Mouse (Mus musculus) cerebellum, postnatal 14 days (tissue): ENCODE measurements around the gene Fnip2.
"Not testable (repeated sequence)": the region's sequence is repeated elsewhere in the genome, so short reads cannot be mapped to it uniquely, and the experiment has no call there.

Experiments
- DNase-seq, 2 experiments: peaks; one replicate each; pipeline ENCODE4 v3.0.0; 2021; ENCODE audit warnings: mixed read lengths in 2 of 2

Fnip2 gene

DNA sequence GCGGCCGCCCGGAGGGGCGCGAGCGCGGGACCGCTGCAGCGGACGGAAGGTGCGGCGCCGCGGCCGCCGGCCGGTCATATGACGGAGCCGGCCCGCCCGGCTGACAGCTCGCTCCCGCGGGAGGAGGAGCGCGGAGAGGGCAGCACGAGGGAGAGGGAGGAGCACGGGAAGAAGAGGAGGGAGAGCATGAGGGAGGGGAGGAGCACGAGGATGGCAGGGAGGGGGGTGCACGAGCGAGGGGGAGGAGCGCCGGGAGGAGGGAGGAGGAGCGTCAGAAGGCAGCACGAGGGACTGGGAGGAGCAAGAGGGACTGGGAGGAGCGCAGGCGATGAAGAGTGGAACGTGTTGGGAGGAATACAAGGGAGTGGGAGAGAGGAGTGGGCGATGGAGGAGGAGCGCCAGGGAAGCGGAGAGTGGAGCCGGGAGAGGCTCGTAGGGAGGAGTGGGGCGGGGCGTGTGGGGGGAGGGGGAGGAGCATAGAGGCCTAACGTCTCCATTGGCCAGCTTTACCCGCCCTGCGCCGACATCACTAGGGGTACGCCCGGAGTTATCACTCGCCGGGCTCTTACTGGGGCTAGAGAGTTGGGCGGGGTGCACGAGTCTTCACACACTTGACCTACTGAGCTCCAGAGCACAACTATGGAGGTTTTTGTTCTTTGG, at the start of gene Fnip2:
TSS of gene Fnip2 (minus strand) at position 94 of the 660 bp plus-strand sequence.
- peak; percentile 91 for DNase-seq

DNA sequence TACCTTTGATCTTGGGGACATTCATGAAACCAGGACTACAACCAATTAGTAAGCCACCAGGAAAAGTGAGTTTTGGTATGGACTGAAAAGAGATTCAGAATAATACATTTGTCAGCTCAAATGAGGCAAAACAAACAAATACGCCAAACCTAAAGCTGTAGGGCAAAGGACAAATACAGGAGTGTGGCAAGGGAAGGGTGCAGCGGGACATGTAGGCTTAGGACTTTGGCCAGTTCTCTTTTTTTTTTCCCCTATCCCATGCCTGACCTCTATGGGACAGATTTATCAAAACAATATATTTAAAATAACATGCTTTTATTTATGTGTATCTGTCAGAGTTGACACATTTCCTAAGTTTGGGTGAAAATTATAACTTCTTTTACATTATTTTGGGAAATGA, 42.3 kb upstream of the Fnip2 start:
- DNase-seq = no peak

DNA sequence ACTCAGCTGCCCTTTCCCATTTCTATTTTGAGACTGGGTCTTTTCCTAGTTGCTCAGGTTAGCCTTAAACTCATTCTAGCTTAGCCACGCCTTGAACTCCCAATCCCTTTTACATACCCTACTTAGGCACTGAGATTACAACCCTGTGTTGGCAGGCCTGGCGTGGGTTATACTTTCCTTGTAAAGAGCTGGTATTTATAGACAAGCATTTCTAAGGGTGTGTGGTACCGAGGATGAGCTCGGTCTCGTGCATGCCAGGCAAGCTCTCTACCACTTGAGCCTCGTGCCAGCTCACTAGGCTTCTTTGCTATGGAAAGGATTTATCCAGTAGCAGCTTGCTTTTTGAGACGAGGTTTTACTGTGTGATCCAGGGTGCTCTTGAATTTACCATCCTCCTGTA, 27.9 kb upstream of the Fnip2 start:
- DNase-seq = no peak

DNA sequence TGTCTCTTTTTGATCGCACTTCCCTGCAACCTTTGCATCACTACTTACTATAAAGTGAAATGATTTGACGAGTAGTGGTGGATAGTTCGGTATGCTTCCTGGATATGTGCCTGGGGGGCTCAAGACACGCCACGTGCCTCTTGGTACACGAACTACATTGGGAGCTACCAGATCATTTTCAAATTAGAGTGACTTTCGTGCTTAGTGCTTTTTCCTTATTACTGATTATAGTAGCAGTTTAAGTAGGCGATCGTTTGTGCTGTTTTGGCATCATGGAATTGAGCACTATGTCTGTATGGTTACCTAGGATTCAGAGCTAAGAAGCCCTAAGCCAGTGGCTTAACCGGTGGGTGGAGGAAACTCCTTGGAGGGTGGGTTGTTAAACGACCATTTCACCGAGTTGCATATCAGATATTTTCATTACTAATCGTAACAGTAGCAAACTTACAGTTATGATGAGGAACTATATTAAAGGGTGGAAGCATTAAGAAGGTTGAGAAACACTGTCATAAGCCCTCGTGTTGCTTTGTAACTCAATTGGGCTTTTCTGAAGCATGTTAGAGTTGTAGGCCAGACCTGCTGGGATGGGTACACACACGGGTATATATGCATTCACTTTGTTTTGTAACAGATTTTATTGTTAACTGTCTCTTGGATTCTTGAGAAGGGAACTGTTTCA, 24.3 kb upstream of the Fnip2 start:
- no peak for DNase-seq

GRCm38 (mm10) chr3:79590863-79591792, 23.5 kb upstream of the Fnip2 start, which contains the start of gene Ppid:
TSS of gene Ppid (plus strand) at chr3:79591342.
- peak; percentile 83 to 85 for DNase-seq

- no peak for DNase-seq
Measured at GRCm38 (mm10) chr3:79589671-79590070, 22.1 kb upstream of the Fnip2 start.

DNA sequence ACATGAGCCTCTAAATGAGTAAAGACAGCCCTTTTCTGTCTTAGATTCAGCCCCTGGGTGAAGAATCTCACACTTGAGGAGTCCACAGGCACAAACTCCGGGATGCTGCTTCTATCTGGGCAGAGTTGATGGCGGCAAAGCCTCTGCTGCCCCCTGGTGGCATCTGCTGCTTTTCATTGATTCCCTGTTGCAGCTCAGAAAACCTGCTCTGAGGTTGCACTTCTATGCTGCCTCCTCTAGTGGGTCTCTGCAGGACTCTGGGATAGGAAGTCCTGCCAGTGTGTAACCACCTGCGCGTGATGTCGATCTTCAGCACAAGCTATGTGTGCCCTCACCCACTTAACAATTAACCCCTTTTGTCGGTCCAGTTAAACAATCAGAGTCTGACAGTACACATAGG, 19.2 kb upstream of the Fnip2 start:
- DNase-seq = peak; percentile 95 to 96

DNA sequence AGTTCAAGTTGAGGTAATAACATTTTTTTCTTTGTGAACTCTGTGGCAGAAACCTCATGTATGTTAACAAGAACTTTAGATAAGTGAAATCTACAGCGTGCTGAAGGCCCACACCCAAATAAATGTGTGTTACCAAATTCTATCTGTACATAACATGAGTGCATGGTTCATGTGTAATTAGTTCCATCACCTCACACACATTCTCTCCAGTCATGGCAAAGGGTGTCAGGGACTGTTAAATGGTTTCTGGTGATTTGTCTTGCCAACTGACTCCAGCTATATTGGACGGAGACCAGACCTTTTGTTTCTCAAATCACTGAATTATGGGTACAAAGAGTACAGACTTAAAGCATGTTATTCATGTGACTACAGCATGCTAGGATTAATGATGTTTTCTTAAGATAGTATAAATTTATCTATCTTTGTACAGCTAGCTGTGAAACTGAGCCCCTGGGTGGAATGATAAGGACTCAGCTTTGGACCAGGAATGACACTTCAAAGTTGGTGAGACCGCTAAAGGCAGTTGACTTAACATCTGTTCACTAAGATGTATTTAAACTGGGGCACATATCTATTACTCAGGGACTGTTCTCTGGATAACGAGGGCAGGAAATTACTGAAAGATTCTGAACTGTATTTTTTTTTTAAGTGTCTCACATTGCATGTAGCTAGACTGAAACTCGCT, 12.4 kb upstream of the Fnip2 start:
- DNase-seq = no peak

DNA sequence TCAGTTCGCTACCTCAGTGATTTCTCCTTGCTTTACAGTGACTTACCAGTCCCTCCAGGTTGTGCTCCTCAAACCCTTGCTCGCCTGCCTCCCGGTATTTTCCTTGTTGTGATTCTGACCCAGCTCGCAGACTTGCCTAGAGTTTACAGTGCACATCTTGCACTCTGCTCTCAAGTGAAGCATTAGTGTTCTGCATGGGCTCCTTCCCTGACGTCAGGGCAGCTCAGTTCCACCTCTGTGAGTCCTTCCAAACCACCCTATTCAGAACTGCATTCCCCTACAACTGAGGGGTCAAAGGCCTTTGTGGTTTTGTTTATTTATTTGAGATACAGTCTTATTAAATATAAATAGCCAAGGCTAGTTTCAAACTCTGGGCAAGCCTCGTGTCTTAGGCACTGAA, 10.6 kb upstream of the Fnip2 start:
- no peak for DNase-seq

DNA sequence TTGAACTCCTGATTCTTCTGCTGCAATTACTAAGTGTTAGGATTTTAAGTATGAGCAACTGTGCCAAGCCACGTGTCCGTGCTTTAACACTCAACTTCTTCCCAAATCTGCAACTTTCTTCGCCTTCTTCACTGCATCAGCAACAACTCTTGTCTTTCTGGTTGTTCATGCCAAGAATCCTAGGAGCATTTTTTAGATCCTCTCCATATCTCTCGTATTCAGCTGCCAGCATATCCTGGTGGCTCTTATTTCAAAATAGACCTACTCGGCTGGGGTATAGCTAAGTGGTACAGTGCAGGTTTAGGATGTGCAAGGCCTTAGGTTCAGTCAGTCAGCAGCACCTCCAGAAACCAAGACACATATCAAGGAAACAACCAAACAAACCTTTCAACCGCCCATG, 10.0 kb upstream of the Fnip2 start:
- DNase-seq = no peak

- no peak for DNase-seq
Measured at GRCm38 (mm10) chr3:79576865-79577264, 9.3 kb upstream of the Fnip2 start.

DNA sequence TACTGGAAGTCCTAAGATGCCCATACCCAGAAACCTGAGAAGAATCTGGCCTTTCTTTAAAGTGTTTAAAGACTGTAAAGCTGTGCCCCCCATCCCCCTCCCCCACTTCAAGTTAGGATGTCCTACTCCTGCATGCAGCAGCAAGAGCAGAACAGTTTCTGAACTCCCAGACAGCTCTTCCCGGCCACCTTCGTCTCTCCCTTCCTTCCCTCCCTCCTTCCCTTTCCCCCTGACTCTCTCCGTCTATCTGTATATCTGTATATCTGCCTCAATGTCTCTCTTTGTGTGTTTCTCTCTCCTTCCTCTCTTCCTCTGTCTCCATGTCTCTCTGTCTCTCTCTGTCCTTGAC, 8.8 kb upstream of the Fnip2 start:
- DNase-seq = no peak

DNA sequence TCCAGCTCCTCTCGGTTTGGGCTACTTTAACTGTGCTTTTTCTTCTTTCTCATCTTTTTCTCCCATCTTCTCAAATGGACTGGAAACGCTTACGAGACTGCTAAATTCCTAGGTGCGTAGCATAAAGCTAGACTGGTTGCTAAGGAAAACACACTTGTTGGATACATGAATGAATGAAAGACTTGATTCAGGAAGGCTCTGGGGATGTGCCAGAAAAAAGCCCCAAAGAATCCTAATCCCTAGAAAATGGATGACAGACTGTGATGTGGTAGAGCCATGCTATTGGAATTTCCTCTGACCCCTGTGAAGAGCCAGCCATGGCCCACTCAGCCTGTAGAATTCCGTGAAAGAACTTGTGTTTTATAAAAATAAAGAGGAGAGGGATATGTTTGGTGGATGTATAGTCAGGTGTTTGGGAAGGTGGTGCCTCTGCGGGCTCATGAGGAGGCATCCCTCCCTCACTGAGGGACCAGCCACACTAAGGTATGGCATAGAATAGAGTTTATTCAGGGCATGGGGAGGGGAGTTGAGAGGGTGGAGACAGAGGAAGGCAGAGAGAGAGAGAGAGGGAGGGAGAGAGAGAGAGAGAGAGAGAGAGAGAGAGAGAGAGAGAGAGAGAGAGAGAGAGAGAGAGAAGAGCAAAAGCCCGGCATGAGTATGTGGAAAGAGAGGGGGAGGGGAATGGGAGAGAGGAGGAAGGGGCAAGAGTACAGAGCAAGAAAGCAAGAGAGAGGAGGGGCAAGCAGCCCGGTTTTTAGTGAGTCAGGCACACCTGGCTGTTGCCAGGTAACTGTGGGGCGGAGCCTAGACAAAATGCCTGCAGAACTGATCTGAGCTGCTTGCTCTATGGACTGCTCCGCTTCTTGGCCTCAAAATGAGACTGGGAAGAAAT, 8.2 kb upstream of the Fnip2 start:
- no peak for DNase-seq

- DNase-seq = no peak
Measured at GRCm38 (mm10) chr3:79574336-79574735, 6.7 kb upstream of the Fnip2 start.

- not testable (repeated sequence) for DNase-seq
Measured at GRCm38 (mm10) chr3:79573376-79573775, 5.8 kb upstream of the Fnip2 start.

GRCm38 (mm10) chr3:79572399-79572798, 4.8 kb upstream of the Fnip2 start:
- no peak for DNase-seq

DNA sequence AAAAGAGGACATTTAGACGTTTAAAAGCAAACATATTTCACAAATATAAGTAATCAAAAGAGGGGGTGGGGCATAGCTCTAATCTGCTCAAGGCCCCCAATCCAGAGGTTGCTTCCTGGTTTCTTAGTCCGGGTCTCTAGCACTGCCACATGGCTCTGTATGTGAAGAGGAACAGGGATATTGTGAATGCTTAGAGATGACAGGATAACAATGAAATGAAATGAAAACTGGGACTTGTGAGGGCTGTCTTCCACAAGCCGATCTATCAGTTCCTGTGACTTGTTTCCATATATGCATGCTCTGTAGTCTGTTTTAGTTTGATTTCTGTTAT, 1.7 kb upstream of the Fnip2 start:
- DNase-seq = no peak

DNA sequence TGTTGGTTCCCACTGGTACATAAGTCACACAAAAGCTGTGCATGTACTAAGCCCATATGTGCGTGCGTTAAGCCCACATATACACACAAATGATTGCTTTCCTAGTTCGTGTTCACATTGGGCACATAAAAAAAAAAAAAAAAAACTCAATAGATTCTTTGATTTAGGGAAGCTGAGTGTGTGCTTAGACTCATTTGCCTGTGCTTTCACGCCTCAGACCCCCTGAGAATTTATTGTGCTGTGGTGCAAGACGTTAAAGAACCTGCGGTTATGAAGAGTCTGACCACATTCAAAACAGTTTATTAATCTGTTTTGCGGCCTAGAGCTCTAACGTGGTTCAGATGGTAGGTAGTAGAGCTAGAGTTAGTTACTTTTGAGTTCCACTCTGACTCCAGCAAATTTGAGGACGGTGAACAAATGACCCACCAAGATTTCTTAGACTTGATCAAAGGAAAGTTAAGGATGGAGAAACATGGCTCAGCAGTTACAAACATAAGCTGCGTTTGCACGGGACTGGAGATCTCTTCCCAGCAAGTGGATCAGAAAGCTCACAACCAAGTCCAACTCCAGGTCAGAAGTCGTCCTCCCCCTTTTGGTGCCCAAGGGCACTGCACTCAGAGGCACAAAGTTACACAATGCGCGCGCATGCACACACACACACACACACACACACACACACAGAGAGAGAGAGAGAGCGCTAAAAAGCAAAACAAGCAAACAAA, 1.2 kb upstream of the Fnip2 start:
- no peak for DNase-seq

DNA sequence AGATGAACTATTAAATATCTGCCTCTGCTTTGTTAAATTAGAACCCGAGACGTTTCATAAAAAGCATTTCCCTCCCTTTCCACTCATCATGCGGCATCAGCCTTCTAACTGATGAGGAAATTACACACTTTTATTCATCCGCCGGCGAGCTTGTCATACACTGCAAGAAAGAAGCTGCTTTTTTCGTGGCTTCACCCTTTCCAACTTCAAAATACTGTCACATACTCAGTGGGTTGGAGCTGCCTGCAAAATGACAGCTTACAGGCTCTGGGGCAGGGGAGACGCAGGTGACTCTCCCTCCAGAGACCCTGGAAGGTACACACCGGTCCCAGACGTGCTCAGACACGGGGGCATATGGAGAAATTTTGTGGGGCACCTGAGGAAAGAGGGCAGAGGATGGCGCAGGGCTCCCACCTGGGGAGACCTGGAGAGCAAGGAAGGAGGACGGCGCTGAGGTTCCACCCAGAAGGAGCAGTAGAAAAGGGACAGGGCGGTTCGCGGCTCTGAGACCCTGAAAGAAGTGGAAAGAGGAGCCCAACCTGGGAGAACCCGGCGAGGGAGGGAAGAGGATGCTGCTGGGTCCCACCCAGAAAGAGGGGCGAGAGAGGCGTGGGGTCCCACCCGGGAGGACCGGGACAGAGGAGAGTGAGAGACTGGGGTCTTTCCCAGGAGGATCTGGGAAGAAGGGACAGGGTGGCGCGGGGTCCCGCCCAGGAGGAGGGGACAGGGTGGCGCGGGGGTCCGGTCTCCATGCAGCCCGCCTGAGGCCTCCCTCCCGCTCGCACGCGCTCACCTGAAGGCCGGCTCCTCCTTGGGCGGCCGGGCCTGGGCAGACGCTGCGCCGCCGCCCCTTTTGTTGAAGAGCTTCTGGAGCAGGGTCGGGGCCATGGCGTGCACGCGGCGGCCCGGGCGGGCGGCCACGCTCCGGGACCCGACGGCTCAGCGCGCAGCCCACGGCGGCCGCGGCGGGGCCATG, 592 bp downstream of the Fnip2 start:
- peak; percentile 51 to 61 for DNase-seq
